Mouse (Mus musculus) heart, embryonic 13.5 days (tissue): ENCODE data around the gene Ank2. TPM values are rescaled to one million over a fixed set of nuclear protein-coding genes. Genes with fewer than 3 reads are reported as not detected.

Experiments used
- ATAC-seq: fragments of 200-750 bp; cut with Nextera tagmentation; 2 replicates; pipeline ENCODE4 v1.8.0; 2017; ENCODE audit warnings: moderate TSS enrichment; ENCODE audit not compliant: insufficient number of reproducible peaks, low FRiP score, low TSS enrichment; ENCODE audit errors: extremely low read depth
- H3K27ac ChIP-seq: fragments of 300-500 bp; sonication (generic); replicated peaks from 2 replicates; pipeline ENCODE4 v1.5.1; 2015; ENCODE audit warnings: moderate library complexity, mild to moderate bottlenecking, inconsistent platforms
- H3K27me3 ChIP-seq: fragments of 300-500 bp; sonication (generic); replicated peaks from 2 replicates; pipeline ENCODE4 v1.6.1; 2015; ENCODE audit warnings: mild to moderate bottlenecking, inconsistent platforms
- H3K36me3 ChIP-seq: fragments of 300-500 bp; sonication (generic); 2 replicates; pipeline ENCODE4 v1.6.1; 2015; ENCODE audit warnings: mild to moderate bottlenecking, inconsistent platforms
- H3K4me1 ChIP-seq: fragments of 300-500 bp; sonication (generic); 2 replicates; pipeline ENCODE4 v1.6.1; 2015; ENCODE audit warnings: inconsistent platforms
- H3K4me2 ChIP-seq: fragments of 300-500 bp; sonication (generic); 2 replicates; pipeline ENCODE4 v1.6.1; 2015; ENCODE audit warnings: inconsistent platforms, mild to moderate bottlenecking, moderate library complexity
- H3K4me3 ChIP-seq: fragments of 300-500 bp; sonication (generic); 2 replicates; pipeline ENCODE4 v1.5.1; 2015; ENCODE audit warnings: moderate library complexity, mild to moderate bottlenecking, inconsistent platforms
- H3K9ac ChIP-seq: fragments of 300-500 bp; sonication (generic); 2 replicates; pipeline ENCODE4 v1.6.1; 2015; ENCODE audit warnings: inconsistent platforms, mild to moderate bottlenecking, moderate library complexity
- H3K9me3 ChIP-seq: fragments of 300-500 bp; sonication (generic); 2 replicates; pipeline ENCODE4 v1.6.1; 2016; ENCODE audit warnings: inconsistent platforms
- WGBS: fragments of 180-500 bp; shearing (Covaris S2); methylation state at CpG from one replicate; pipeline ENCODE4 v1.1.7; 2015; ENCODE audit warnings: mixed read lengths; 5-methylcytosine and 5-hydroxymethylcytosine counted together
- polyA plus RNA-seq: library from polyadenylated mRNA; unstranded; fragments of >200 nt; fragmentation: Nextera tagmentation; extraction: Ambion mirVana; gene quantifications from 2 replicates; pipeline ENCODE4 v1.2.1, GENCODE M21; 2015

The Ank2 gene
- polyA plus RNA-seq, 1 experiment from 2014 or later: 27.6 TPM

GRCm38 (mm10) chr3:126962326-126962725, 536.8 kb downstream of the Ank2 start:
- H3K9me3 ChIP-seq: no peaks in the 10 kb centered on the region
- no peak overlapping the region for H3K4me3 ChIP-seq
- no peak overlapping the region for H3K4me2 ChIP-seq
- no peak overlapping the region for H3K27ac ChIP-seq
- H3K36me3 ChIP-seq: peaks cover 36% of the 10 kb centered on the region
- 87% methylated on average over 8 of the region's 8 CpGs for WGBS
- ATAC-seq: no peak
- H3K9ac ChIP-seq: no peak overlapping the region
- H3K27me3 ChIP-seq: no peaks in the 10 kb centered on the region
- no peaks in the 10 kb centered on the region for H3K4me1 ChIP-seq

DNA sequence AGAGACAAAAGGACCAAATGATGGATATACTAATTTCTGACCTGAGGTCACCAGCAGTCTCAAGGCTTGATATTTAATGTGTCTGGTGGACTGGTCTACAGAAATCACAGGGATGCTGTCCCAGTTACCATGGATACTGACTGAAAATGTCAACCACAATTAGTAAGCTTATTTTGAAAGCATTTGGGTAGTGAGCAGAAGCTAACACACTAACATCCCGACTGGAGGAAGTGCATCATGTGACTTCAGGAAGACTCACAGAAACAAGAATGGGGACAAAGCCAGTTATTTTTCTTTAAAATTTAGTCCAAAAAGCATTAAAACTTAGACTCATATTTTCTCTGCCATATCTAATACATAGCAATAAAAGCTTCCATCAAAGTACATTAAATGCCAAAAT, 546.5 kb downstream of the Ank2 start:
- 72% methylated on average over 1 of the region's 1 CpGs for WGBS
- Histone ChIP-seq H3K9me3 (no peaks in the 10 kb centered on the region), H3K4me3 (no peak overlapping the region), H3K36me3 (peaks cover 28% of the 10 kb centered on the region), H3K27ac (no peak overlapping the region), H3K9ac (no peak overlapping the region), H3K4me2 (no peak overlapping the region), H3K4me1 (no peaks in the 10 kb centered on the region), H3K27me3 (no peaks in the 10 kb centered on the region)
- ATAC-seq: no peak

DNA sequence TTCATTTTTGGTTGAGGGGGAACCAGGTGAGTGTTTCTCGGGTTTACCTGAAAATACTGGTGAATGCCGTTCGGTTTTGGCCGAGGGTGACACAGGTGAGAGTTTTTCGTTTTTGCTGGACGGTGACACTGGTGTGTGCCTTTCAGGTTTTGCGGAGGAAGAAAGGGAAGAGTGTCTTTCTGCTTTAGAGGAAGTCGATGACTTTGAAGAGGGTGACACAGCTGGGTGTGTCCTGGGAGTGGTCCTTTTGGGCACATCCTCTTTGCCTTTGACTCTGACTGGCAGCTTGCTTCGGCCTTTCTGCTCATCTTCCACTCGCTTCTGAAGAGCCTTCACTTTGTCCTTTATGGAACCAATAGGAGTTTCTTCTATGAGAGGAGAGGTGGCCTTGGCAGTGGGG, 552.6 kb downstream of the Ank2 start:
- H3K36me3 ChIP-seq: peaks cover 52% of the 10 kb centered on the region
- 85% methylated on average over 10 of the region's 10 CpGs for WGBS
- no peaks in the 10 kb centered on the region for H3K4me1 ChIP-seq
- H3K27me3 ChIP-seq: no peaks in the 10 kb centered on the region
- H3K27ac ChIP-seq: no peak overlapping the region
- H3K9me3 ChIP-seq: no peaks in the 10 kb centered on the region
- no peak for ATAC-seq
- H3K4me3 ChIP-seq: no peak overlapping the region
- no peak overlapping the region for H3K4me2 ChIP-seq
- H3K9ac ChIP-seq: no peak overlapping the region

- peaks cover 49% of the 10 kb centered on the region for H3K36me3 ChIP-seq
- no peaks in the 10 kb centered on the region for H3K27me3 ChIP-seq
- no peak for ATAC-seq
- H3K4me2 ChIP-seq: no peak overlapping the region
- H3K9ac ChIP-seq: no peak overlapping the region
- H3K4me1 ChIP-seq: no peaks in the 10 kb centered on the region
- H3K9me3 ChIP-seq: no peaks in the 10 kb centered on the region
- H3K27ac ChIP-seq: no peak overlapping the region
- no peak overlapping the region for H3K4me3 ChIP-seq
- 43% methylated on average over 4 of the region's 4 CpGs for WGBS
Observed at GRCm38 (mm10) chr3:126944838-126945237, 554.3 kb downstream of the Ank2 start.

GRCm38 (mm10) chr3:126944081-126944480, 555.1 kb downstream of the Ank2 start:
- Histone ChIP-seq H3K27me3 (no peaks in the 10 kb centered on the region), H3K4me1 (no peaks in the 10 kb centered on the region), H3K36me3 (peaks cover 49% of the 10 kb centered on the region), H3K4me3 (no peak overlapping the region), H3K4me2 (no peak overlapping the region), H3K27ac (no peak overlapping the region), H3K9me3 (no peaks in the 10 kb centered on the region), H3K9ac (no peak overlapping the region)
- WGBS: 61% methylated on average over 11 of the region's 11 CpGs
- no peak for ATAC-seq

GRCm38 (mm10) chr3:126940452-126940851, 558.7 kb downstream of the Ank2 start:
- Histone ChIP-seq H3K27ac (no peak overlapping the region), H3K27me3 (no peaks in the 10 kb centered on the region), H3K9ac (no peak overlapping the region), H3K9me3 (no peaks in the 10 kb centered on the region), H3K4me1 (no peaks in the 10 kb centered on the region), H3K4me2 (no peak overlapping the region), H3K36me3 (peaks cover 43% of the 10 kb centered on the region), H3K4me3 (no peak overlapping the region)
- no peak for ATAC-seq
- WGBS: 71% methylated on average over 5 of the region's 5 CpGs

DNA sequence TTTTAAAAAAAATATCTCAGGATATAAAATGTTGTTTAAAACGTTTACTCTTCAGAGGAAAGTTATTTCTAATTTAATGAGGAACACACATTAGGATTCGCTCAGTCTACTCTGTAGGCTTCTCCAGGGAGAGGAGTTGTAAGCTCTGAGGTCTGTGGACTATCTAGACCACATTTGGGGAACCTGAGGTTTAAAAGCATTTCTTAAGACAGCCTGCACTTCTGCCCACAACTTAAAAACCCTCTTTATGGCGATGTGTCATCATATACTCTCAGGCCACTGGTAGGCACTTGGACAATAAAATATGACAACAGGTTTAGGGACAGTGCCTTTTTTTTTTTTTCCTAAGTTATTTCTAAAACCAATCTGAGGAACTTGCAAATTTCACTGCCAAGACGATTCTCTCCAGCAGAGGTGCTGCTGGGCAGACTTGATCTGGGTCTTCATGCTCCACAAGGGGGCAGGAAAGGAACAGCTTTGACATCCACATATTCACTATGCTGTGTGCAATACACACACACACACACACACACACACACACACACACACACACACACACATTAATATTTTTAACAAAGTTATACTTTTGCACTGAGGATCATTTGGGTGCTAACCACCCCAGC, 567.2 kb downstream of the Ank2 start:
- Histone ChIP-seq H3K27ac (no peak overlapping the region), H3K4me3 (no peak overlapping the region), H3K27me3 (no peaks in the 10 kb centered on the region), H3K9ac (no peak overlapping the region), H3K9me3 (no peaks in the 10 kb centered on the region), H3K36me3 (peaks cover 50% of the 10 kb centered on the region), H3K4me1 (no peaks in the 10 kb centered on the region), H3K4me2 (no peak overlapping the region)
- 64% methylated on average over 4 of the region's 4 CpGs for WGBS
- ATAC-seq: no peak

GRCm38 (mm10) chr3:126923575-126924382, 575.4 kb downstream of the Ank2 start:
- WGBS: 66% methylated on average over 12 of the region's 12 CpGs
- peaks cover 24% of the 10 kb centered on the region for H3K36me3 ChIP-seq
- H3K4me1 ChIP-seq: peaks cover 5% of the 10 kb centered on the region; the same call in 1 of the 2 replicates
- H3K9ac ChIP-seq: no peak overlapping the region
- H3K27ac ChIP-seq: no peak overlapping the region
- no peak overlapping the region for H3K4me2 ChIP-seq
- no peaks in the 10 kb centered on the region for H3K27me3 ChIP-seq
- no peak overlapping the region for H3K4me3 ChIP-seq
- no peak for ATAC-seq
- H3K9me3 ChIP-seq: no peaks in the 10 kb centered on the region

DNA sequence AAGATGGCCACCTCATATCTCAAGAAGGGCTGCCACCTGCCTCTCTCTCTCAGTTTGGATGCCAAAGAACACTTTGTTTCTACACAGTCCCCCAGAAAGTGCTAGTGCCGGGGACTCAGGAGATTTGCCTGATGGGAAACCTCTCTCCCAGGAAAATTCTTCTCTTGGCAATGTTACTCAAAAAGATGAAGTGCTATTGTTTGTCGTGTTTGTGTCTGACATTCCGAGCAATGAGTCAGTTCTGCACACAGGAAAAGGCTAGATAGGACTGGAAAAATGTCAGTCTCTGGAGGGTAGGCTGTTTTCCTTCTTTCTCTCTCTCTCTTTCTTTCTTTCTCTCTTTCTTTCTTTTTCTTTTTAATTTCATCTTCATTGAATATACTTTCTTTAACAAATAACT, 577.2 kb downstream of the Ank2 start:
- Histone ChIP-seq H3K4me2 (no peak overlapping the region), H3K27me3 (no peaks in the 10 kb centered on the region), H3K36me3 (peaks cover 18% of the 10 kb centered on the region), H3K9me3 (no peaks in the 10 kb centered on the region), H3K4me3 (no peak overlapping the region), H3K4me1 (peaks cover 5% of the 10 kb centered on the region; the same call in 1 of the 2 replicates), H3K27ac (no peak overlapping the region), H3K9ac (no peak overlapping the region)
- ATAC-seq: no peak
- WGBS: 44% methylated on average over 3 of the region's 3 CpGs

DNA sequence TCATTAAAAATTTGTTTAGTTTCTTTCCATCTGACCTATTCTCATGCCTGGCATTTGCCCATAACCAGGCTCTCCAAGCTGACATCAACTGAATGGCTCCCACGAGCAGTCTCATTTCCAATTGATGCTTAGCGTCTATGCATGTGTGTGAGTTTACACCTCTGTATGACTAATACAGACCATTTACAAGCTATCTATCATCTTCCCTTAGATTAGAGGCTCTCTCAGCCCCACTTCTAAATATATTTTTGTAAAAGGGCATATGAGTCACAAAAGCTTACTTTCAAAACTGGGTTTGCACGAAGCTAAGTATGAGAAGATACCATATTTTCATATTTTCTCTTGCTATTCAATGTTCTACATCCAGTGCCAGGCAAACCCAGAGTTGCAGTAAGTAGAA, 578.9 kb downstream of the Ank2 start:
- Histone ChIP-seq H3K4me1 (peaks cover 5% of the 10 kb centered on the region; the same call in 1 of the 2 replicates), H3K9me3 (no peaks in the 10 kb centered on the region), H3K36me3 (peaks cover 11% of the 10 kb centered on the region), H3K27ac (no peak overlapping the region), H3K27me3 (no peaks in the 10 kb centered on the region), H3K4me3 (no peak overlapping the region), H3K9ac (no peak overlapping the region), H3K4me2 (no peak overlapping the region)
- 66% methylated on average over 3 of the region's 3 CpGs for WGBS
- no peak for ATAC-seq

GRCm38 (mm10) chr3:126918805-126919473, 580.2 kb downstream of the Ank2 start:
- Histone ChIP-seq H3K36me3 (peaks cover 11% of the 10 kb centered on the region), H3K27me3 (no peaks in the 10 kb centered on the region), H3K9ac (no peak overlapping the region), H3K27ac (no peak overlapping the region), H3K4me1 (peaks cover 5% of the 10 kb centered on the region; the same call in 1 of the 2 replicates), H3K4me2 (no peak overlapping the region), H3K9me3 (no peaks in the 10 kb centered on the region), H3K4me3 (no peak overlapping the region)
- ATAC-seq: no peak
- 73% methylated on average over 10 of the region's 10 CpGs for WGBS
